Mouse (Mus musculus): ENCODE results near the gene Fam19a1.

DNA sequence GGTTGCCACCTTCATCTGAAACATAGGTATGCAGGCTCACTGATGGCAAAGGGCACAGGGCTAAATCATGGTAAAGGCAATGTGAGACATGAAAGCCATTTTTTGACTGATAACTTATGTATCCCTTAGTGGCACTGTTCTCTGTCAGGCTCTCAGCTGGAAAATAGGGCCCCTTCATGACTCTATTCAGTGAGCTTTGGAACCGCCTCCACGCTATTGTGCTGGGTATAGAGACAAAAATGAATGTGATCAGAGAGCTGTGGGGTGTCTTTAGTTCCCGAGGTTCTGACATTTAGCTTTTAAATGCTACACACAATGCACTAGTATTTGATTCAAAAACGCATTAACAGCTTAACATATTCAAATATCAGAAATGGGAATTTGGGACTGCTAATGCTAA, 171.6 kb downstream of the Fam19a1 start:
- TF ChIP-seq CTCF (conservative IDR thresholded peaks at IDR 0.05; ENCODE audit: insufficient read depth, insufficient read length, low read depth, low read length) (no peak), POLR2A (IDR thresholded peaks at IDR 0.05; ENCODE audit: low read depth, low read length) (no peak)

All from kidney, adult 2 months (tissue).